Mouse (Mus musculus) ES-E14 (cell line): ENCODE measurements around the gene Eif3g. TPM values are rescaled to one million over a fixed set of nuclear protein-coding genes. Genes with fewer than 3 reads are reported as not detected.

Source experiments
- DNase-seq: peaks from one replicate; pipeline ENCODE4 v3.0.0-alpha.2; 2013; ENCODE audit warnings: low read depth, low spot score
- H3K27ac ChIP-seq: 2 replicates; pipeline ENCODE4 v1.5.1; 2012; ENCODE audit warnings: low read depth, mild to moderate bottlenecking, low read length, moderate library complexity, mixed read lengths; ENCODE audit not compliant: poor library complexity, insufficient read depth, severe bottlenecking
- H3K36me3 ChIP-seq: 2 replicates; pipeline ENCODE4 v1.6.1; 2012; ENCODE audit warnings: mild to moderate bottlenecking, low read length, moderate library complexity, mixed read lengths; ENCODE audit not compliant: control insufficient read depth, poor library complexity, insufficient read depth, severe bottlenecking
- H3K4me1 ChIP-seq, 2 experiments: fragments of 150-350 bp in 1 of 2; sonication (generic) in 1 of 2; 2 replicates each; pipeline ENCODE4 v1.6.1; 2012; ENCODE audit warnings: low read length in 2 of 2, mild to moderate bottlenecking in 1 of 2, mixed read lengths in 1 of 2; ENCODE audit not compliant: control insufficient read depth in 2 of 2, insufficient read depth in 2 of 2, poor library complexity in 1 of 2
- H3K4me3 ChIP-seq, 2 experiments: fragments of 150-350 bp in 1 of 2; sonication (generic) in 1 of 2; 2 replicates each; pipeline ENCODE4 v1.5.1; 2012; ENCODE audit warnings: low read length in 2 of 2, low read depth in 1 of 2, mild to moderate bottlenecking in 1 of 2, mixed read lengths in 1 of 2; ENCODE audit not compliant: insufficient read depth in 1 of 2, poor library complexity in 1 of 2, severe bottlenecking in 1 of 2
- H3K9ac ChIP-seq: 2 replicates; pipeline ENCODE4 v1.6.1; 2012; ENCODE audit warnings: low read depth, mild to moderate bottlenecking, low read length, mixed read lengths; ENCODE audit not compliant: poor library complexity, insufficient read depth, severe bottlenecking
- H3K9me3 ChIP-seq: fragments of 150-350 bp; sonication (generic); 2 replicates; pipeline ENCODE4 v1.6.1; 2012; ENCODE audit warnings: low read depth, mild to moderate bottlenecking, low read length; ENCODE audit not compliant: control insufficient read depth, insufficient read depth
- CHD2 ChIP-seq: IDR thresholded peaks from 2 replicates; pipeline ENCODE4 v1.6.1; 2014; ENCODE audit warnings: mild to moderate bottlenecking, low read depth, low read length, inconsistent platforms
- HCFC1 ChIP-seq: IDR thresholded peaks from 2 replicates; pipeline ENCODE4 v1.6.1; 2012; ENCODE audit warnings: low read length, inconsistent platforms, borderline replicate concordance; ENCODE audit not compliant: insufficient read depth
- MAFK ChIP-seq: IDR thresholded peaks from 2 replicates; pipeline ENCODE4 v1.6.1; 2014; ENCODE audit warnings: mild to moderate bottlenecking, low read depth, low read length, inconsistent platforms; ENCODE audit not compliant: insufficient read depth
- ZC3H11A ChIP-seq: IDR thresholded peaks from 2 replicates; pipeline ENCODE4 v1.6.1; 2012; ENCODE audit warnings: low read depth, mild to moderate bottlenecking, inconsistent platforms, low read length, borderline replicate concordance
- ZNF384 ChIP-seq: IDR thresholded peaks from 2 replicates; pipeline ENCODE4 v1.6.1; 2012; ENCODE audit warnings: low read depth, low read length, inconsistent platforms
- in situ Hi-C, 2 experiments: fragments of 600-800 bp; cut with MboI; formaldehyde crosslinking; loops; one replicate each; pipeline ENCODE4 v1.15.1; 2025; ENCODE audit warnings: low sequenced_read_pairs in 2 of 2, inconsistent platforms in 1 of 2; ENCODE audit not compliant: unreplicated experiment in 2 of 2
- total RNA-seq: library from RNA; depleted of rRNA; stranded (reverse); fragments of 300-350 nt; gene quantifications from 2 replicates; pipeline ENCODE4 v1.2.3, GENCODE M21; 2012

Gene Eif3g
- total RNA-seq, 1 experiment, result 239 TPM

DNA sequence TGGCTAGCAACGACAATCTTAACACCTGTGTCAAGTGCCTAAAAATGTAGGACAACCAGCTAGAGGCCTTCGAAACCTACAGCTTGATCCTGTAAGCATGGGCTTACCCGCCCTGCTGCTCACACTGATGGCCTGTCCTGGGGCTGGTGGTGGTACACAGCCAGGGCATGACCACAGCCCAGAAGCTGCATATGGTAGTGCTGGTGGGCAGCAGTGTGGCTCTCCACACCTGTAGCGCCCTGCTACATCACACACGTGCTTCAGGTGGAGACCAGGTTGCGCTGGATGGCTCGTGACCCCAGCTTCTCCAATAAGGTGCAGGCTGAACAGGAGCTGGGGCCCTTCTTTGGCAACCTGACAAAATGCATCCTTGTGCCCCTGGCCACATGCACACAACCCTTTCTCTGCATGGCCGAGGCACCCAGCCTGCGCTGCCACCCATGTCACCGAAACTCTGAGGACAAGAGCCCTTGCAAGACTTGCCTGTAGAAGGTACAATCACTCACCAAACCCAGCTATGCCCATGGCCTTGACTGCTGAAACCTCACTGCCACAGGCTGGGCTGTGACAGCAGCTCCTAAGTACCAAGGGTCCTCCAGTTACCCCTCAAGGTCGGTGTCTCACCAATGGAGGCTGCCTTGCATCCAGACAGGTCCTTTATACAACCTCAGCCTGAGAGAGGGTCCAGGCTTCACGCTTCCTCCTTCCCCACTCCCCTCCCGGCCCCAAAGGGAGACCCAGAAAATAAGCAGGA lies 4.7 kb downstream of the Eif3g start:
- in situ Hi-C loops, result loop anchor here in 1 of 2 experiments (10.0 kb wide), 1 partner anchor 111 kb away; the partner anchor contains the start of gene Mrpl4
- Histone ChIP-seq H3K36me3 (peaks cover 77% of the 10 kb centered on the region), H3K27ac (no peak overlapping the region), H3K9me3 (no peaks in the 10 kb centered on the region), H3K4me1 (peaks cover 0 to 25% of the 10 kb centered on the region in 2 experiments; a peak in 1 of 4 replicates), H3K9ac (no peak overlapping the region), H3K4me3 (no peak overlapping the region)
- no peak for TF ChIP-seq MAFK
- no peak for TF ChIP-seq HCFC1
- no peak for TF ChIP-seq ZNF384
- TF ChIP-seq CHD2, result no peak
- no peak for DNase-seq

DNA sequence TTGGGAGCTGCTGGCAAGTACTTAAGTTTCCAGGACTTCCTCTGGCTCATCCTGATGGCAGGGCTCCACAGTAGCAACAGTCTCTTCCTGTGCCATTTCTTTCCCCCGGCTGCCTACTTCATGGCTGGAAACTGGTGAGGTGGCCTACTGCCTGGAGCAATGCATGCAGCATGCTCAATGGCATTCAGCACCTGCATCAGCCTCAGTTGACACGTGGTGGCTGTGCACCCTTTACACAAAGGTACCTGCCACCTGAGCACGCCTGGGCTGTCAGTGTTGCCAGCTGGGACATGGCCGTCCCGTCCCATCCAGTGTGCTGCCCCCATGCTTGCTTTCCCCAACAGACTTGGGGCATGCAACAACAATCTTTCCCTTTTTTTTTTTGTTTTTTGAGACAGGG lies 5.4 kb downstream of the Eif3g start:
- in situ Hi-C loops, result loop anchor here in 1 of 2 experiments (10.0 kb wide), 1 partner anchor 112 kb away; the partner anchor contains the start of gene Mrpl4

DNA sequence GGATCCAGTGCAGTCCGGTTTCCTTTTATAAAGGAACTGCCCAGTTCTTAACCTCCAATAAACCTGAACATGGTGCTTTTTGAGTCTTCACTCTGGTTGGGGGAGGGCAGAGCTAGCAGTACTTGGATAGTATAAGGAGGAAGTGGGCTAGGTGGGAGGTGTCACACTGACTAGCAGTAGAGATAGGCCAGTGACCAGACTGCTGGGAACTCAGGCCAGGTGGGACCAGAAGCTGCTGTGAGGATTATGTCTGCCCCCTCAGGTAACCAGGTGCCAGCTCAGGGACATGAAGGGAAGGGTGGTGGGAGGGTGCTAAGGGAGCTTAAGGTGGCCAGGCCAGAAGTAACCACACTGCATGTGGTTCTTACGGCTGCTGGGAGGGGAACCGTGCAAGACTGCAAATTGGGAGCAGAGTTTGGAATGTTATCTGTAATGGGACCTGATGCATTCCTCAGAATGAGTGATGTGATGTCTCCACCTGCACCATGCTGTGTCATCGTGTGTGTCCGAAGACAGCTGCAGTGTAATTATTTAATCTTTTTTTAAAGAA lies 6.2 kb downstream of the Eif3g start:
- H3K4me1 ChIP-seq, result peaks cover 0 to 25% of the 10 kb centered on the region in 2 experiments; a peak in 1 of 4 replicates
- no peak overlapping the region for H3K9ac ChIP-seq
- H3K4me3 ChIP-seq, result no peak overlapping the region; a peak in 1 of 4 replicates
- H3K27ac ChIP-seq, result peak overlapping the region; percentile 43; the same call in 1 of the 2 replicates
- peaks cover 76% of the 10 kb centered on the region for H3K36me3 ChIP-seq
- H3K9me3 ChIP-seq, result no peaks in the 10 kb centered on the region
- in situ Hi-C loops, result loop anchor here in 1 of 2 experiments (10.0 kb wide), 1 partner anchor 113 kb away; the partner anchor contains the start of gene Mrpl4
- no peak for DNase-seq
- no peak for TF ChIP-seq MAFK
- no peak for TF ChIP-seq CHD2

More for the DNA sequence above, 5.4 kb downstream of the Eif3g start:
- no peak overlapping the region for H3K4me3 ChIP-seq
- peaks cover 0 to 25% of the 10 kb centered on the region in 2 experiments; a peak in 1 of 4 replicates for H3K4me1 ChIP-seq
- H3K36me3 ChIP-seq, result peaks cover 77% of the 10 kb centered on the region
- no peaks in the 10 kb centered on the region for H3K9me3 ChIP-seq
- H3K9ac ChIP-seq, result no peak overlapping the region
- DNase-seq, result no peak
- no peak for TF ChIP-seq ZC3H11A
- TF ChIP-seq CHD2, result no peak
- no peak for TF ChIP-seq MAFK
- no peak for TF ChIP-seq HCFC1
- TF ChIP-seq ZNF384, result no peak
- H3K27ac ChIP-seq, result no peak overlapping the region

DNA sequence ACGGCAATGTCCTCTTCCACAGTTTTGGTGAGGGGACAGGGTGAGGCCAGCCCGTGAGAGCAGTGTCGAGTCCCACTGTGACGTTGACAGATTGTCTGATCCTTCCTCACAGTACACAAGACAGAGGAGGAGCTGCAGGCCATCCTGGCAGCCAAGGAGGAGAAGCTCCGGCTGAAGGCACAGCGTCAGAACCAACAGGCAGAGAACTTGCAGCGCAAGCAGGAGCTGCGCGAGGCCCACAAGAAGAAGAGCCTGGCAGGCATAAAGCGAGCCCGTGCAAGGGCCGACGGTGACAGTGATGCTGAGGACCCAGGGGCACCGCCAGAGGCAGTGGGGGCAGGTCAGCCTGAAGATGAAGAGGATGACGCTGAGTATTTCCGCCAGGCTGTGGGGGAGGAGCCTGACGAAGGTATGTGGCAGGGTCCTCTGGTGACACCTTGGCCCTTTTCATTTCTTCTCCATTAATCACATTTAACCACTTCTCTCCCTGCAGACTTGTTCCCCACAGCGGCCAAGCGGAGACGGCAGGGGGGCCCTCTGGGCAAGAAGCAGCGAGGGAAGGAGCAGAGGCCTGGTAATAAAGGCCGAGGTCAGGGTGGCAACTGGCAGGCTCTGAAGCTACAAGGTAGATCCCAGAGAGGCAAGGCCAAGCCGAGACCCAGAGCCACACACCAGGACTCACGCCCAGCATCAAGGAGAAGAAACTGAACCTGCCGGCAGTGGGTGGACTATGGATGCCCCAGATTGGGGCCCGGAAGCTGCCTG lies 6.9 kb downstream of the Eif3g start:
- Histone ChIP-seq H3K9me3 (no peaks in the 10 kb centered on the region), H3K4me1 (peaks cover 0 to 25% of the 10 kb centered on the region in 2 experiments; a peak in 1 of 4 replicates), H3K36me3 (peaks cover 70% of the 10 kb centered on the region), H3K4me3 (peak overlapping the region in 1 of 2 experiments; percentile 18; a peak in 2 of 4 replicates), H3K27ac (no peak overlapping the region), H3K9ac (peak overlapping the region; percentile 22; the same call in 1 of the 2 replicates)
- DNase-seq, result no peak
- no peak for TF ChIP-seq HCFC1
- TF ChIP-seq ZC3H11A, result no peak
- in situ Hi-C loops, result loop anchor here in 1 of 2 experiments (10.0 kb wide), 1 partner anchor 113 kb away; the partner anchor contains the start of gene Mrpl4
